Mouse (Mus musculus): Measurements from ENCODE around the gene D1Ertd622e.

The D1Ertd622e gene

DNA sequence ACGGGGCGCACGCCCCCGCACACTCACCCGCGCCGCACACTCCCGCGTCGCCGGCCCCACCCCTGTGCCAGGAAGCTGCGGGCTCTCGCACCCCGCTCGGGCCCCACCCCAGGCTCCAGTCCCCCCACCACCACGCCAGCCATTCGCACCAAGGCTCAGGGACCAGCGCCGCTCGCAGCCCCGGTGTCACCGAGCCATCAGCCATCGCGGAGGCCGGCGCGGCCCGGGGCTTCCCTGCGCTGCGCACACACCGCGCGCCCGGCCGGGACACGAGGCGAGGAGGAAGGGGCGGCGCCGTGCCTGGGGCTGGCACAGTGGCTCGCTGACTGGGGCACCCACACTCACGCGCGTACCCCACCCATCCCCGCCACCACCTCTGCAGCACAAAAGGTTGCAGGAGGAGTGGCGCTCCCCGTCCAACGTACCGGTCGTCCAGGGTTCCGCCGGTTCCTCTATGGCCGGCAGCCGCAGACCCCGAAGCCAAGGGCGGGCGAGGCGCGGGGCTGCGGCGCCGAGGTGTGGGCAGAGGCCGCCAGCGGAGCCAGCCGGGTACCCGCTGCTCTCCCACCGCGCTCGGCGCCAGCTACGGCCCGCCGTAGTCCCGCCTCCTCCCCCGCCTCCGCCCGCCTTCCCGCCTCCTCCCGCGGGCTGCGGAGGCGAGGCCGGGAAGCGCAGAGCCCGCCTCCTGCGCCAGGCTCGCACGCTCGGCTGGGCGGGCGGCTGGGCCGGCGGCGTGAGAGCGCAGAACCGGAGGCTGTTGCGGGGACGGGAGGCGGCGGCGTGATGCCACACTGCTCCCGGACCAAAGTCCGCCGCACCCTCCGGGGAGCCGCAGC is at the start of gene D1Ertd622e:
D1Ertd622e (minus strand) TSS at position 669 of the 836 bp plus-strand sequence.
- peak; percentile 82 for DNase-seq

DNA sequence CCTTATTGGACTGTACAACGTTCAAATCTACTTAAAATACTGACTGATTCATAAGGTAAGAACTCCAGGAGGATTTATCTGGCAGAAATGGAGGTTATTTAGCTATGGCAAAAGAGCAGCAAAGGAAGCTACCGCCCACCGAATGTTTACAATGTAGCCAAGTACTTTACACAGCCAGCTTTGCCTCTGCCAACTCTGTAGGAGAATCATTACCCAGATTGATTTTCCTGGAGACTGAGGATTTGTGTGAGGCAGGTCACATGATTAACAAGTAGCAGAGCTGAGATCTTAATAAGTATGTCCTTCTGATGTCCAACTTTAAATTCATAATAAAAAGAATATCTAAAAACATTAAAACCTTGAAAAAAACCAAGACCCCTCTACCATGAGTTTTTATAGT is 48.6 kb upstream of the D1Ertd622e start:
- no peak for DNase-seq

DNA sequence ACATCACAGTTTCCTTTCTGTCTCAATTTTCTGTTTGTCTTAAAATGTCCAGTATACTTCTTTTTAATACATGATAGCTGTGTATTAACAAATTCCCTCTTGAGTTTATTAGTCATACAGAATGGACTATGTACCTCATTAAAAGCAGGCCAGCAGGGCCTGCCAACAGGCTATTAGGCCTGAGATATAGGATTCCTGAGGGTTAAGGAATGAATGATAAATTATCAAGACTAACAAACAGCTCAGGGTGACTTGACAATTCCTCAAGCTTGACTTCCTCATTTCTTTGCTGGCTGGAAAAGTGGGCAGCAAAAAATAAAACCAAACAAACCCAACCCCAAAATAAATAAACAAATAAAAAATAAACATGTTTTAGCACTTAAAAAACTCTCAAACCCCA is 43.5 kb upstream of the D1Ertd622e start:
- no peak for DNase-seq

DNA sequence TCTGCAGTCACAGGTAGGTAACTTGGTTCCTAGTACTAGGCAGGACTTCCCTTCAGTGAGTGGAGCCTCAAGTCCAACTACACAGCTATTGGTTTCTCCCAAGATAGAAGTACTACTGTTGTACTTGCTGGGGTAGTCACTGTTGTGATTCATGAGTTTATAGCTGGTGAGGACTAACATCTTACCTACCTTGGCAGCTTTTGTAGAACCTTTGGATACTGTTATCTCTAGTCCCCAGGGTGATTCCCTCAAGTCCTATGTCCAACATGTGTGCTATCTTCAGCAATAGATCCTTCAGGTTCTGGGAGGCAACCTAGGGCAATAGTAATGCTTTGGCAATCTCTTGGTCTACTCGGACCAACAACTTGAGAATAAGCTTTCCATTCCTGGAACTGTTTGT is 42.8 kb upstream of the D1Ertd622e start:
- no peak for DNase-seq

DNA sequence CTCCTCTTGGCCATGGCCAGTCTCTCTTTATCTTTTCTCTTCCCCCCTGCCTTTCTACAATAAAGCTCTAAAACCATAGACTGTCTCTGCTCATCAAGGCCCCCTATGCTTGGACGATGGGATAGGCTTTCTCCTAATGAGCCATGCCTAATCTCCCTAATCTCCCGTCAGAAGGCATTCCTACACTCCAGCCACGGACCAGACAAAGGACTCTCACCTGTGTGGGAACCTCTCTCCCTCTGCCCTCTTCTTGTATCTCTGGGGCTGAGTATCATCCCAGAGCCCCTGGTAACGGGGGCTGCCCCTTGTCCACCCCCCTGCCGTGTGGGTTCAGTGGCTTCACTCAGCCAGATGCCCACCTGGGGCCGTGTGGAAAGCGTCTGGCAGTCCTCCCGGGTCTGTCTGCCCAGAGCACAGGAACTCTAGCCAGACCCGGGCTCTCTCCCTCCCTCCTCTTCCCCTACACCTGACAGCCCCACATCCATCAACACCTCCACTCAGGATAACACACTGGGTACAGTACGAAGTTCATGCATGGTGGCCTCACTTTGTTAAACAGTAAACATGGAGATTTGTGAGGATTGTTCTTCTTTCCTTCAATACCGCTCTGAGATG is 37.2 kb upstream of the D1Ertd622e start:
- no peak for DNase-seq

DNA sequence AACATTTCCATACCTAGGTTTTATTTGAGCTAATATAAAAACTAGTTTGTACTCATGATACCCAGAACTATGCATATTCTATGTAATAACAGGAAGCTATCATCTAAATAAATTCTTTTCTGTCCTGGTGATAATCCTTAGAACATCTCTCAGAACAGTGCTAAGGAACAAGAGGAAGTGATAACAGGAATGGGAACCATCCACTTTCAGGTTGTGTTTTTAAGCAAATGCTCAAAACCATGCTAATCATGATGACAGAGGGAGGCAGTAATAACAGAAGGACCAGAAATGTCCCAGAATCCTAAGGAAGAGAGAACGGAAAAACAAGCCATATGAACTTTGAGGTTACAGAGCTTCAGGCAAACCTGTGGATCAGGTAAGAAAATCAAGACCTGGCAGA is 35.4 kb upstream of the D1Ertd622e start:
- DNase-seq, result no peak

DNA sequence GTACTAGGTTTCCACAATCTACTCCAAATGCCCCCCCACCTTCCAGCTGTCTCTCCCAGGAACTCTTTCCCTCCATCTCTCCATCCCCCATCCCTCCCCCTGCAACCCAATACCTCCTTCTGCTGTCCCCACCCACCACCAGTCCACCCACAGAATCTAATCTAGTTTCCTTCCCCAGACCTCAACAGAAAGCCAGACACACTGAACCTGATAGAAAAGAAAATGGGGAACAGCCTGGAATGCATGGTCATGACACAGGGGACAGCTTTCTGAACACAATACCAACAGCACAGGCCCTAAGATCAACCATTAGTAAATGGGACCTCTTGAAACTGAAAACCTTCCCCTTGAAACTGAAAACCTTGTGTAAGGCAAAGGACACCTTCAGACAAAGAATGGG is 32.0 kb upstream of the D1Ertd622e start:
- no peak for DNase-seq

DNA sequence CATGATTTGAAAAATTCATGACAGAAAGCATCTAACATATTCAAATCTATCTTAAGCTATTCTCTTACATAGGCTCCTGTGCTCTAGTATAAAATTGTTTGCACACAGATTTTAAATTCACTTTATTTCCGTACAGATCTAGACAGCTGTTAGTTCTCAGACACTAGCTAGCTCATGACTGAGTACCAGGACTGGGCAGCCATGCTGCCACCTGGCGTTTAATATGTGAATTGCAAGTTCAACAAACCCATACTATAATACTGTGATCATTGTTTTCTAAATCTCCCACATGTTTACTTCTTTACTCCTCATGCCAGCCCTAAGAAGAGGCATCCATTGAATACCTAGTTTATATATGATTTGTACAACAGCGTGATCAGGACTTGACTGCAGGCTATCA is 26.9 kb upstream of the D1Ertd622e start:
- peak; percentile 63 for DNase-seq

DNA sequence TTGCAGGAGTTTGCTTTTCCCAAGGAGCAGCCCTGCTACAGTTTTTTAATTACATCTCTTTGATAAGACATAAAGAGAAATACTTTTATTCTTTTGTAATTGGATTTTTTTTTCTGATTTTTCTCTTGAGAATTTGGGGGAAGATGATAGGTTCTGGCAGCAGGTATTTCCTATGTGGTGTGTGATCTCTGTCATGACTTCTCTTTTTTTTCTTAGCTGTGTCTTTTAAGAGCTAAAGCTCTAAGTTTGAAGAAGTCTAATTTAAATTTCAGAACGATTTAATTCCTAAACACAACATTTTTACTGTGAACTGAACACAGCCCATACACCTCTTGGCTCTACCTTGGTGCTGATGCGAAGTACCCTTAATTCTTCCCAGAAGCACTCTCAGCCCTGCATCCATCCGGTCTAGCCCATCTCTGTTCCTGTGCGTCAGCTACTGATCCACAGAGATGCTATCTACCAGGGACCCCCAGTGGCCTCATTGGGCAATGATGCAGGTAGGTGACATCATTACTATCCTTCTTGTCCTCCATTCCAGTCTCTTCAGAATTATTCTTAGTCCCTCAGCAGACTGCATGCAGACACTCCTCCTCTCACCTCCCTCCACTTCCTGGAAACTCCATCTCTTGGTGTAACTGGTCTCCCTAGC is 14.8 kb upstream of the D1Ertd622e start:
- no peak for DNase-seq

DNA sequence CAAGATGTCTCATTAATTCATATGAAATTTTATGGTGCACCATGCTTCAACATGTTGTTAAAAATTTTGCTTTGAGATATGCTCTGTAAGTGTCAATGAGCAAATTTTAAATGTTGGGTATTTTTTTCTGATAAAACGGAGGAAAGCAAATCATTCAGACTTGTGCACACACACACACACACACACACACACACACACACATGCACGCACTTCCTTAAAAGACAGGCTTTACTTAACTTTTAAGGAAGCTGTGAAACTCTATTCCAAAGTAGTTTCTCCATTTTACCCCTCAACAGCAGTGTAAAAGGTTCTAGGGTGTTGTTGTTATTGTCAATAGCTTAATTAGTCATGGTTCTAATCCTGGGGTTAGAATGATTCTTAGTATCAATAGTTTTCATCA is 14.2 kb upstream of the D1Ertd622e start:
- no peak for DNase-seq

DNA sequence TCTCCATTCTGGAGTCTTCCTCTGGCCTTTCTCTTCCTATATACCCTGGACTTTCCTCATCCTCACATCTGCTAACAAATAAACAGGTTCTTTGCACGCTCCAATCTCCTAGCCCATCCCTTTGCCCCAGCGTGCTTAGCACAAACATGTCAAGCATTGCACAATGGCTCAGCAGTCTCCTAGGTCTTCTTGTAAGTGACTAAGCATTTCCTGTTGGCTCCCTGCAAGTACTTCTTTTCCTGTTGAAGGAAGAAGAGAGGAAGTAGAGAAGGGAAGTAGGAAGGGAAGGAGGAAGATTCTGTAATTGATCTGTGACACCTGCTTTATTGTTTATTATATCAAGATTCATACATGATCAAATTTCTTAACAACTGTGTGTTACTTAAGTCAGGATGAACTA is 11.0 kb upstream of the D1Ertd622e start:
- DNase-seq, result no peak

DNA sequence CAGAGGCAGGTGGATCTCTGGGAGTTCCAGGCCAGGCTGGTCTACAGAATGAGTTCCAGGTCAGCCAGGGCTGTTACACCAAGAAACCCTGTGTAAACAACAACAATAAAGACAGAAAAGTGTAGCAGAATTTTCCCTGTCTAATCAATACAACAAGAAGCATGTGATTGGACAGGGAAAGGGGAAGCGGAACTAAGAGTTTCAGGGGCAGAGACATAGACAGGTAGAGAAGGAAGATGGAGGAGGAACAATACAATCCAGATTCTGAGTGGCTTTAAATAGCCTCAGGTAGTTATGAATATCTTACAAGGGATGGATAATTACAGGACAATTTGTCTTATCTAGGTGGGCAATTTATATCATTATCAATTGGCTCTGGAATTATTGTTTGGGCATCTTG is 5.4 kb upstream of the D1Ertd622e start:
- no peak for DNase-seq

DNA sequence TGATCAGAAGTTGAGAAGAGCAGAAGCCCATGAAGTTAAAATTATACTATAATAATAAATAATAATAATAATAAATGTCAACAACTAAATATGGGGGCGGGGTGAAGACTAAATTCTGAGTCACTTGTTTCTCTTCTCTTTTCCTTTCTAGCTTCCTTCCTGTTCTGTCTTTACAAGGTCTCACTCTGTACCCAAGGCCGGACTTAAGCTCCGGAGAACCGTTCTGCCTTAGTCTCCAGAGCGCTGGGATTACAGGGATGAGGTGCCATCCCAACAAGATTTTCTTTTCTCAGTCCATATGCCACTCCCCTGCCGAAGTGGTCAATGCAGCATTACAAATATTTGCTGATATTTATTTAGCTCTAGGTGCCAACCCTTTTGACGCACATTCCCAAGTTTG is 450 bp upstream of the D1Ertd622e start:
- DNase-seq, result no peak

DNA sequence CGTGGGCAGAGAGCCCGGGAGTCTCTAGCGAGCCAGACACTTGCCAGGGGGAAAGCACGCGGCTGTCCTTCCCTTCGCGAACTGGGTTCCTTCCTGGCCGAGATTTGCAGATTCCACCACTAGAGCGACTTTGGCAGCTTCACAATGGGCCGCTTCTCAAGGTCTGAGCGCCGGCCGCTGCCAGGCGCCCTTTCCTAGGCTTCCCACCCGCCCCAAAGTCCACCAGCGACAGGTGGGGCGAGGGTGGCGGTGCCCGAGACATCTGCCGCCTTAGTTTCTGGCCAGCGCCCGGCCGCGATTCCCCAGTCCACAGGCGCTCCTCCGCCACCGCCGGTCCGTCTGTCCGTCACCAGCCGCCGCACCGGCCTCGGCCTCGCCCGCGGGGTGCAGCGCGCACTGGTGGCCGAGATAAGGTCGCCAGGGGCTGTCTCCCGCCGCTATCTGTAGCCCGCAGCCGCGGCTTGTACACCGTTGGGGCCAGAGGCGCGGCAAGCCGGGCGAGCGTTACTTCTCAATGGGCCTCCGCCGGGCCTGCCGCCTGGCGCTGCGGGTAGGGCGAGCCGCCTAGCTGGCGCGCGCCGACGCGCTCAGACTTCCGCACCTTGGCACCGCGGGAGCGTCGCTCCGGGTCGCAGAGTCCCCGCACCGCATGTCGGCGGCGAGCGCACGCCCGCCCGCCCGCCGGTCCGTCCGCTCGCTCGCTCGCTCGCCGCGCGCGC is 1.0 kb downstream of the D1Ertd622e start:
- DNase-seq, result peak; percentile 66

DNA sequence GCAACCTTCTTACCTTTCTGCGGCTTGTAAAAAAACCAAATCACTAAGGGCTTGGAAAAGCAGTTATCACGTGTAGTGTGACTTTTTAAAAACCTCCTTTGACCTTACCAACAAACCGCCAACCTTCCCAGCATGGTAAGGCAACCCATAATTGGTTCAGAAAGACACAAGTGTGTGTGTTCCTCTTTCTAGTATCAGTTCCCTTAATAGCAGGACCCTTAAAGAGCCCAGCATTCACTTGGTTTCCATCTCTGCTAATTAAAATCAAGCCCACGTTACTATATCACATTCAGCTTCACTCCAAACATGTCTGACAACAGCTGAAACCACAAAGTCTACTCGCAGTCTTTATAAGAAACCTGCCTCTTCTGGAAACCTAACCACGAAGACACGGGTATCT is 2.5 kb downstream of the D1Ertd622e start:
- DNase-seq, result no peak

DNA sequence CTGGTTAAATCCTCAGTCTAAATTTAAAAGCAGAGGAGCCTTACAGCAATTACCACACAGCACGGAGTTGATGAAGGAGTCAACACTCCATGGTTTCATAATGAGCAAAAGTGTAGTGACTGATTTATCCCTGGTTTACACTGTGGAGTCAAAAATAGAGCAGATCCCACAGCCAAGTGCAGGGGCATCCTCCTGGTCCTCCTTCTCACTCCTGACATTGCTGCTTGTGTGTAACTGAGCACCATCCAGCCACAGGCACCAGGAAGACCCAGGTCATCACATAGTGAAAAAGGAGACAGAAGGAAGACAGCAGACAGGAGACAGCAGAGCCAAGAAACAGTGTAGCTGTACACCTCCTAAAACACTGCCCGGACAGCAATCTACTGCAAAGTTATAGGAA is 4.1 kb downstream of the D1Ertd622e start:
- DNase-seq, result no peak

DNA sequence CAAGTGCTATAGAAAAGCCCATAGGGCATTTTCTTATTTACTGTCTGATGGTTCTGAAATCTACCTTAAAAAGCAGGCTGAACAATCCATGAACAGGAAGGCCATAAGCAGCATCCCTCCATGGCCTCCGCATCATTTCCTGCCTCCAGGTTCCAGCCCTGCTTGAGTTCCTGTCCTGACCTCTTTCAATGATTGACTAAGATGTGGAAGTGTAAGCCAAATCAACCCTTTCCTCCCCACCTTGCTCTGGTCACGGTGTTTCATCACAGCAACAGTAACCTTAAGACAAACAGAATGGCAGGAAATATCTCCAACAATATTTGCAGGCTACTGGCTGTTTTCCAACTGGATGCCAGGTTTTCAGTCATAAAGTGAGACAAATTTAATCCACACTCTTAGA is 4.7 kb downstream of the D1Ertd622e start:
- DNase-seq, result no peak

DNA sequence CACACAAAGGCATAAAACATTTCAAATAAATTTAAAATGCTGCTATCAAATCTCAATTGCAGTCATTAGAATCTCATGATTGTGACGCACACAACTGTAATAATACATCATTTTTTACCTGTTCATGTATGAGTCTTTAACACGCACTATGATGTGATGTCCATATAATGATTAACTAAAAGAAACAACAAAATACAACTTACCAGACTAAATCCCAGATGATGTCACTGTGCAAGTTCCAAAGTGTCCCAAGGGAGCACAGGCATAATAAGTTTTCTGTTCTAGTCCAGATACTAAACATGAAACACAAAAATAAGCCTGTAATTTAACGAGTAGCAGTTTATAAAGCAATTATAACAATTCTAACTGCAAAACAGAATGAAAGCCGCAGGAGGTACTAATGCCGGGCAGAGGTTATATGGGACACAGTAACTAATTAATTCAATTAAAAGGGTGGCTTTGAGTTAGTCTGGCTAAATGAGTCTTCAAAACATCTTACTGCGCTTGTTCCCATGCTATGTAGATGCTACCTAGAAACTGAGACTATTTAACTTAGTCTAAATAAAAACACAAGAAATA is 7.4 kb downstream of the D1Ertd622e start:
- DNase-seq, result no peak

DNA sequence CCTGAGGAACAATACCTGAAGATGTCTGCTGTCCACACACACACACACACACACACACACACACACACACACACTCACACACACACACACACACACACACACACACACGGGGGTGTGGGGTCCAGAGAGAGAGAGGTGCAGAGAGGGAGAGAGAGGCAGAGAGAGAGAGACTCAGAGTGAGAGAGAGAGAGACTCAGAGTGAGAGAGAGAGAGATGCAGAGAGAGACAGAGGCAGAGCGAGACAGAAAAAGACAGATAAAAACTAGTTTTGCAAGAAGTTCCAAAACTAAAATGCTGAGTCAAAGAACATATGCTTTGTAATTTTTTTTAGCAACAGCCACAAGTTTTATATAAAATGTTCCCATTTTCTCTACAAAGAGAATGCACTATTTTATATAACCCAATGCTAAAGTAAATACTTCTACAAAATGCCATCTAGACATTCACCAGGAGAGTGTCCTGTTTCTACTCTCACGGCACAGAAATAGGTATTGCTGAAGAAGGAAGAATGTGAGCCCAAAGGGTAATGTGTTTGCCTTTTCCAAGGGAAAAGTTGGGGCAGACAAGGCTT is 11.2 kb downstream of the D1Ertd622e start:
- DNase-seq, result no peak

DNA sequence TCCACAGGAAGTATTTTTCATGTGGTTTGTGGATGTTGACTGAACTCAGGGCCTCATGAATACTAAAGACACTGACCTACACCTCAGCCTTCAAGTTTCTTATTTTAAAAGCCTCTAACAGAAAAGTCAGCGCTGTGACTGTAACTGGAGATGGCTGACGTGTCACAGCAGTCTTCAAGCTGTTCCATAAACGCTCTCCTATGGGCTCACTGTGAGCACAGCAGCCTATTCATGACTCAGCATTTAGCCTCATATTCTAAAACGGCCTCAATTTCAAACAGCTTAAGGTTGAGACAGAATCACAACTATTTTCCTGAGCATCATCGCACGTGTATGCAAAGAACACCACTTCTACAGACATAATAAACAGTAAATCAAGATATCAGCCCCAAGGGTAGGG is 11.8 kb downstream of the D1Ertd622e start:
- DNase-seq, result no peak

DNA sequence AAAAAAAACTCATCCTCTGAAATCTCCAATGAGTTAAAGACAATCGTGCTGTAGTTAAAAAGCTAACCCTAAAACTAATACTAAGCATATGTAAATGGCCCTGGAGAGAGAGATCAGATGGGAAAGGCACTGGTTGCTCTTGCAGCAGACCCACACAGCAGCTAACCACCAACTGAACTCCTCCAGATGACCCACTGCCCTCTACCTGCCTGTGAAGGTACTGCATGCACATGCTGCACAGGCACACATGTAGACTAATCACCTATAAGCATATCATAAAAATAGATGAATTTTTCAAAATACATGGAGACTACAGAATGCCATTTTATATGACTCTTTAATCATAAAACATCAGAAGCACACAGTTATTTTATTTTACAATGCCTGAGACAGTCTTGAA is 14.8 kb downstream of the D1Ertd622e start:
- peak; percentile 41 for DNase-seq

DNA sequence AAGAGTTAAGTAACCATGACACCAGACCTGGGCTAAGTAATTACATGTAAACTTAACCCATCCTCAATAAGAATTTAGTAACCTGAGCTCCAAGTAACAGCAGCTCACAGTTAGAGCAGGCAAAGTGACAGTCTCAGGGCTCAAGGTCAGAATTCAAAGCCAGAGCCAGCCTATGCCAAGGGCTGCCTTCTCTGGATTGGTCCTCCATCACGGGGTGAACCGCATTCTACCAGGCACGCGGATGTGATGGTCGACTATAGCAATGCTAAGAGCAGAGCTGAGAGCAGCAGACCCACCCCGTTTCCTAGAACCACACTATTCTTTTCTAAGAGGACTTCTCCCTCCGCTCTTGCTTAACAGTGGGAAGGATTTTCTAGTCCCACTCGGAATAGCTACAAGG is 27.8 kb downstream of the D1Ertd622e start:
- DNase-seq, result no peak
